Mouse (Mus musculus) macrophage (primary cell): ENCODE data around the gene Sbk3. TPM values are rescaled to one million over a fixed set of nuclear protein-coding genes. Genes with fewer than 3 reads are reported as not detected.

Experiments
- H3K27ac ChIP-seq: fragments of 350-480 bp; formaldehyde crosslinking; 2 replicates; pipeline ENCODE4 v1.9.0; 2021
- H3K36me3 ChIP-seq: fragments of 350-480 bp; formaldehyde crosslinking; 2 replicates; pipeline ENCODE4 v1.9.0; 2021; ENCODE audit errors: inconsistent target
- H3K4me3 ChIP-seq: fragments of 350-480 bp; formaldehyde crosslinking; 2 replicates; pipeline ENCODE4 v1.9.0; 2021; ENCODE audit errors: inconsistent target
- H3K79me2 ChIP-seq: fragments of 350-480 bp; formaldehyde crosslinking; 2 replicates; pipeline ENCODE4 v1.9.0; 2021; ENCODE audit errors: inconsistent target
- WGBS: methylation state at CpG from one replicate; pipeline ENCODE4 v1.1.7; 2026; ENCODE audit warnings: inconsistent platforms; ENCODE audit not compliant: missing documents; 5-methylcytosine and 5-hydroxymethylcytosine counted together
- polyA plus RNA-seq: library from polyadenylated mRNA; stranded (reverse); fragments of 250-400 nt; gene quantifications from 3 replicates; pipeline ENCODE4 v1.2.4, GENCODE M21; 2018; ENCODE audit warnings: inconsistent platforms

The Sbk3 gene
- polyA plus RNA-seq, 1 experiment from 2014 or later, result not detected

GRCm38 (mm10) chr7:4999876-5000275 lies 28.9 kb upstream of the Sbk3 start:
- Histone ChIP-seq H3K36me3 (no peaks in the 10 kb centered on the region), H3K27ac (no peak overlapping the region), H3K79me2 (no peaks in the 10 kb centered on the region), H3K4me3 (no peak overlapping the region)
- WGBS, result 83% methylated on average over 2 of the region's 2 CpGs

DNA sequence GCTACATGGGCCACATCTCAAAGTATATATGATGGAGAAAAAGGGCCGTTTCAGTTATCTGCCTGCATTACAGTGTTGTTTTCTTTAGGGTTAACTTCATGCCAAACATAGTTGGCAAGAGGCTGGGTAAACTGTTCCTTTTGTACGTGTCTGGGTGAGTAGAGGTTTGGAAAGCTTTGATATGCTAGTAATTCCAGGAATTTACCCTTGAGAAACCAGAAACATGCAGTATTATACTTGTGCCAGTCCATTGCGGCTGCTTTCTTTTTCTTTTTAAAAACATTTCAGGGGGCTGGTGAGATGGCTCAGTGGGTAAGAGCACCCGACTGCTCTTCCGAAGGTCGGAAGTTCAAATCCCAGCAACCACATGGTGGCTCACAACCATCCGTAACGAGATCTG lies 26.0 kb upstream of the Sbk3 start:
- H3K79me2 ChIP-seq, result no peaks in the 10 kb centered on the region
- WGBS, result 84% methylated on average over 6 of the region's 8 CpGs
- H3K36me3 ChIP-seq, result no peaks in the 10 kb centered on the region
- no peak overlapping the region for H3K27ac ChIP-seq
- H3K4me3 ChIP-seq, result no peak overlapping the region

DNA sequence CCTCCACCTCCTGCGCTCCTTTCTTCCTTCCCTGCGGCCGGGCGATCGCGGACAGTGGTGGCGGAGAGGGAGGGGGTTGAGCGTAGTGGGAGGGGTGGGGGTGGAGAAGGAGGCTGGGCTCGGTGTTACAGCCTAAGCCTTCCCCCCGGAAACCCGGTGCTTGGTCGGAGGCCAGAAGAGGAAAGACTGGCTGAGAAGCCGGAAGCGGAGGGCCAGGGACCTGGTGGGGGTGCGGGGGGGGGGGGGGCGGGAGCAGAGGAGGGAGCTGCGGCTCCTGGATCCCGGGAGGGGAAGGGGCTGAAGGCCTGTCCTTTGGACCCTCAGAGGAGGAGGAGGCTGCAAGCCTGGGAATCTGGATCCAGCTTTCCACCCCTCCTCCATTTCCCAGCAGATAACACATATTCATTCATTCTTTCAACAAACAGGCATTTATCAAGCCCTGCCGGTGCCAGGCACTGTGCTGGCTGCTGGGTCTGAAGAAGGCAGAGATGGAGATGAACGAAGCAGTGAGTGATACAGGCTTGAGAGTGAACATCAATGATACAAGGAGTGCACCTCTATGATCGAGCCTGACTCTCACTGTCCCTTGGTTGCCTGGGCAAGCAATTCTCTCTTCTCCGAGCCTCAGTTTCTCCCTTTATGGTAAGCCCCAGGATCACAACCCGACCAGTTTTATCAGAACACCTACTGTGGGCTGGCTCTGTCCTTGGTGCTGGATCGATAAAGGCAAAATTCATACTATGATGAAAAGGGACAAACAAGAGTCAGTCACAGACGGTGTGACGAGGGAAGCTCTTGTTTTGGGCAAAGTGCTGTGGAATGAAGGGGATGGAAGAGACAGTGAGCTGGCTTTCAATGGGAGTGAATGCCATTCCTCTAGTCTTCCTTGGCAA lies 25.3 kb upstream of the Sbk3 start, which contains the start of gene Zfp579:
TSS of gene Zfp579 (minus strand) at position 156 of the 893 bp plus-strand sequence.
- no peak within 1 kb of the TSS for H3K27ac ChIP-seq
- WGBS, result 25% methylated on average over 8 of the region's 26 CpGs
- H3K79me2 ChIP-seq, result no peaks in the 10 kb centered on the region
- H3K36me3 ChIP-seq, result no peaks in the 10 kb centered on the region
- H3K4me3 ChIP-seq, result peak within 1 kb of the TSS; percentile 57

- Histone ChIP-seq H3K79me2 (no peaks in the 10 kb centered on the region), H3K4me3 (peak overlapping the region; percentile 57), H3K36me3 (no peaks in the 10 kb centered on the region), H3K27ac (no peak overlapping the region)
- WGBS, result 11% methylated on average over 16 of the region's 19 CpGs
These were observed 24.5 kb upstream of the Sbk3 start for GRCm38 (mm10) chr7:4995268-4996002.

- Histone ChIP-seq H3K36me3 (no peaks in the 10 kb centered on the region), H3K27ac (no peak overlapping the region), H3K4me3 (no peak overlapping the region), H3K79me2 (no peaks in the 10 kb centered on the region)
- 93% methylated on average over 56 of the region's 59 CpGs for WGBS
These were observed 23.2 kb upstream of the Sbk3 start for GRCm38 (mm10) chr7:4993999-4994788.

DNA sequence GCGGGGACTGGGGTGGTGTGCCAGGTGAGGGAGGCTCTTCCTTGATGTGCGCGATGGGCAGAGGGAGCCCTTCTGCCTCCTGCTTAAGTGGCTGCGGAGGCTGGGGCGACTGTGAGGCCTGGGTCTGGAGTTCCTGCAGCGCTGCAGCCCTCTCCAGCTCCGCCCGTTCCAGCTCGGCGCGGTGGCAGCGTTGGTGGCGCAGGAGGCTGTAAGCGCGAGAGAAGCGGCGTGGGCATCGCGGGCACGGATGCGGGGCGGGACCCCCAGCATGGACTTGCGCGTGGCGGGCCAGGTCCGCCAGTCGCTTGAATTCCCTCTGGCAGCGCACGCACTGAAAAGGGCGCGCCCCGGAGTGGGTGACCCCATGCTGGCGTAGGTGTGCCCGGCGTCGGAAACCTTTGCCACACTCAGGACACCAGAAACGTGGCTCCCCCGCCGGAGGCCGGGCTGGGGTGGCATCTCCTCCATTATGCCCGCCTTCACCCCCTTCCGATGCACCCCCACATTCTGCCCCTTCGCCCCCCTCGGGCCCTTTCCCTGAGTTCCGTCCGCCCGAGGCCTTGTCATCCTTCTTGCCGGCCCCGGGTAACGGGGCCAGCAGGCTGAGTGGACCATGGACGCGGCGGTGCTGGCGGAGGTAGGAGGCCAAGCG lies 22.5 kb upstream of the Sbk3 start:
- Histone ChIP-seq H3K36me3 (no peaks in the 10 kb centered on the region), H3K79me2 (no peaks in the 10 kb centered on the region), H3K4me3 (no peak overlapping the region), H3K27ac (no peak overlapping the region)
- 94% methylated on average over 42 of the region's 55 CpGs for WGBS

GRCm38 (mm10) chr7:4988250-4988649 lies 17.3 kb upstream of the Sbk3 start:
- H3K4me3 ChIP-seq, result no peak overlapping the region
- 73% methylated on average over 2 of the region's 2 CpGs for WGBS

DNA sequence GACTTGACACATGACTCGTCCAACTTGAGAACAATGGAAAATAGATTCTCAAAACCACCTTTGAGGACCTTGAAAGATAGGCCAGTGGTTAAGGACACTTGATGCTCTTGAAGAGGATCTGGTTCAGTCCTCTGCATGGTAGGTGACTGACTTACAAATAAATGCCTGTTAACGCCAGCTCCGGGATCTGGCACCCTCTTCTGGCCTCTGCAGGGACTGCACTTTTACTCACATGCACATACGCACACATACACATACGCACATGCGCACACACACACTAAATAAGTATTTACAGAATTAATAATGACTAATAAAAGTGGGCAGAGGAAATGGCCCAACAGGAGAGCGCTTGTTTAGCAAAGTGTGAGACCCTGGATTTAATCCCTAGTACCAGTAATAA lies 5.9 kb upstream of the Sbk3 start:
- Histone ChIP-seq H3K36me3 (no peaks in the 10 kb centered on the region), H3K79me2 (no peaks in the 10 kb centered on the region), H3K27ac (no peak overlapping the region), H3K4me3 (no peak overlapping the region)
- 88% methylated on average over 7 of the region's 7 CpGs for WGBS

More at GRCm38 (mm10) chr7:4988250-4988649, 17.3 kb upstream of the Sbk3 start:
- no peaks in the 10 kb centered on the region for H3K79me2 ChIP-seq
- H3K27ac ChIP-seq, result no peak overlapping the region
- H3K36me3 ChIP-seq, result no peaks in the 10 kb centered on the region

DNA sequence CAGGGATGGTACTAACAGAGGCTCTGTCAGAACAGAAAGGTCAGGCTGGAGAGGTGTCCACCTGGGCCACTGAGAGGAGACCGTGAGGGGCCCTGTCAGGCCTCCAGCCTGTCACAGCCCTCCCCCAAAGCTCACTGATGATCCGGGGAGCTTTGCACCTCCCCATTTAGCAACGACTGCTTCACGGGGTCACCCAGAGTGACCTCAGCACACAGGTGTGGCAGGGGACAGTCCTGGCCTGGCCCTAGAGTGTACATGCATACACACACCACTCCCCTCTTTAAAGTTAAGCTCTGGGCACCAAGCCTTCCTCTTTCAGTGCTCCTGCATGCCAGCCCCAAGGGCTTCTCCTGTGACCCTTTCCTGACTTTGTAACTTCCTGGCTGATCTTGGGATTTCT lies 4.5 kb upstream of the Sbk3 start:
- Histone ChIP-seq H3K27ac (no peak overlapping the region), H3K36me3 (no peaks in the 10 kb centered on the region), H3K4me3 (no peak overlapping the region), H3K79me2 (no peaks in the 10 kb centered on the region)
- WGBS, result 81% methylated on average over 4 of the region's 4 CpGs

- Histone ChIP-seq H3K27ac (no peak overlapping the region), H3K79me2 (no peaks in the 10 kb centered on the region), H3K36me3 (no peaks in the 10 kb centered on the region), H3K4me3 (no peak overlapping the region)
- 60% methylated on average over 18 of the region's 18 CpGs for WGBS
These were observed 1.5 kb upstream of the Sbk3 start for GRCm38 (mm10) chr7:4972321-4973047.

- WGBS, result 25% methylated on average over 7 of the region's 7 CpGs
- Histone ChIP-seq H3K79me2 (no peaks in the 10 kb centered on the region), H3K36me3 (no peaks in the 10 kb centered on the region), H3K4me3 (no peak overlapping the region), H3K27ac (no peak overlapping the region)
These were observed 742 bp upstream of the Sbk3 start for GRCm38 (mm10) chr7:4971710-4972109.

DNA sequence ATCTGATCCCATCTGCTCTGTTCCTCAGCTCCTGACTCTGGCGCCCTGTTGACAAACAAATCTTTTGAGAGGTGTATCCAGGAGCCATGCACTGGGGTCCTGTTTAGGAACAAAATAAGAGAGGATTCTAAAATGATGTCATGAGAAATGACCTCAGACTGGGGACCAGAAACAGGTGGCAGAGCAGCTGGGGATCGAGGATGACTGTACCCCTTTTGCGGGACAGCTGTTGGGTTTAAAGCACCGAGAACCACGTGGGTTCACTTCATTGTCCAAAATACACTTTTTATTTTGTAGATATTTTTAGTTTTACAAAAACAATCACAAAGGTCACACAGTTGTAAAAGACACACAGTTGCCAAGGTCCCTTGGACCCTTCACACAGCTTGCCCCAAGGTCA lies 6.0 kb downstream of the Sbk3 start:
- H3K27ac ChIP-seq, result no peak overlapping the region
- H3K4me3 ChIP-seq, result no peak overlapping the region
- 67% methylated on average over 5 of the region's 5 CpGs for WGBS
- H3K79me2 ChIP-seq, result no peaks in the 10 kb centered on the region
- H3K36me3 ChIP-seq, result no peaks in the 10 kb centered on the region

GRCm38 (mm10) chr7:4964272-4964671 lies 6.7 kb downstream of the Sbk3 start, which contains the start of gene Sbk2:
Gene Sbk2, minus strand, starts transcription at chr7:4964406.
- no peak within 1 kb of the TSS for H3K27ac ChIP-seq
- H3K79me2 ChIP-seq, result no peaks in the 10 kb centered on the region
- no peak within 1 kb of the TSS for H3K4me3 ChIP-seq
- WGBS, result 3% methylated on average over 9 of the region's 10 CpGs
- H3K36me3 ChIP-seq, result no peaks in the 10 kb centered on the region
